Mouse (Mus musculus) megakaryocyte, embryonic 14.5 days (primary cell): Measurements from ENCODE around the gene Top2b. TPM values are rescaled to one million over a fixed set of nuclear protein-coding genes. Genes with fewer than 3 reads are reported as not detected.

Experiments
- H3K27me3 ChIP-seq: replicated peaks from 2 replicates; pipeline ENCODE3; 2012; ENCODE audit warnings: inconsistent platforms
- H3K36me3 ChIP-seq: replicated peaks from 2 replicates; pipeline ENCODE3; 2012; ENCODE audit warnings: low read length, inconsistent platforms, mixed read lengths
- H3K4me1 ChIP-seq: 2 replicates; pipeline ENCODE4 v1.6.1; 2012; ENCODE audit warnings: inconsistent platforms
- H3K4me3 ChIP-seq: replicated peaks from 2 replicates; pipeline ENCODE3; 2012; ENCODE audit warnings: moderate library complexity, mild to moderate bottlenecking, inconsistent platforms
- H3K9me3 ChIP-seq: 2 replicates; pipeline ENCODE4 v1.6.1; 2012; ENCODE audit warnings: inconsistent platforms
- FLI1 ChIP-seq: IDR thresholded peaks from 2 replicates; pipeline ENCODE4 v1.6.1; 2012; ENCODE audit warnings: low read length, inconsistent platforms, mixed read lengths
- GATA1 ChIP-seq: IDR thresholded peaks from 3 replicates; pipeline ENCODE4 v1.6.1; 2012; ENCODE audit warnings: mixed read lengths, low read length, inconsistent platforms, borderline replicate concordance
- polyA plus RNA-seq: library from polyadenylated mRNA; stranded (reverse); fragments of >175 nt; gene quantifications from 2 replicates; pipeline ENCODE4 v1.2.3, GENCODE M21; 2012; ENCODE audit warnings: low replicate concordance; ENCODE audit not compliant: insufficient read depth

Top2b gene
- polyA plus RNA-seq, 1 experiment, result 2.8 TPM

- TF ChIP-seq FLI1, result no peak
- no peaks in the 10 kb centered on the region for H3K9me3 ChIP-seq
Observed at GRCm38 (mm10) chr14:16444859-16445258, 79.9 kb downstream of the Top2b start.

GRCm38 (mm10) chr14:16447587-16447986 lies 82.6 kb downstream of the Top2b start:
- Histone ChIP-seq H3K4me3 (no peak overlapping the region), H3K4me1 (peaks cover 16% of the 10 kb centered on the region), H3K27me3 (peaks cover 9% of the 10 kb centered on the region), H3K36me3 (no peaks in the 10 kb centered on the region), H3K9me3 (no peaks in the 10 kb centered on the region)
- TF ChIP-seq GATA1 (no peak), FLI1 (no peak)

More at GRCm38 (mm10) chr14:16444859-16445258, 79.9 kb downstream of the Top2b start:
- Histone ChIP-seq H3K36me3 (no peaks in the 10 kb centered on the region), H3K4me1 (peaks cover 14% of the 10 kb centered on the region), H3K27me3 (peaks cover 8% of the 10 kb centered on the region), H3K4me3 (no peak overlapping the region)

GRCm38 (mm10) chr14:16448269-16448987 lies 83.4 kb downstream of the Top2b start:
- Histone ChIP-seq H3K4me1 (peaks cover 16% of the 10 kb centered on the region), H3K36me3 (no peaks in the 10 kb centered on the region), H3K27me3 (peaks cover 9% of the 10 kb centered on the region), H3K4me3 (peak overlapping the region; percentile 16), H3K9me3 (no peaks in the 10 kb centered on the region)
- TF ChIP-seq GATA1 (no peak), FLI1 (no peak)

- H3K9me3 ChIP-seq, result no peaks in the 10 kb centered on the region
- H3K36me3 ChIP-seq, result no peaks in the 10 kb centered on the region
- H3K4me1 ChIP-seq, result peaks cover 12% of the 10 kb centered on the region; the same call in 1 of the 2 replicates
- H3K4me3 ChIP-seq, result peak overlapping the region; percentile 76
- TF ChIP-seq GATA1 (no peak), FLI1 (no peak)
- H3K27me3 ChIP-seq, result peaks cover 10% of the 10 kb centered on the region
Observed at GRCm38 (mm10) chr14:16478606-16479323, 113.8 kb downstream of the Top2b start.

GRCm38 (mm10) chr14:16479521-16479920 lies 114.5 kb downstream of the Top2b start:
- Histone ChIP-seq H3K4me1 (peaks cover 12% of the 10 kb centered on the region; the same call in 1 of the 2 replicates), H3K36me3 (no peaks in the 10 kb centered on the region), H3K27me3 (peaks cover 10% of the 10 kb centered on the region), H3K9me3 (no peaks in the 10 kb centered on the region), H3K4me3 (no peak overlapping the region)
- TF ChIP-seq FLI1, result no peak
- TF ChIP-seq GATA1, result no peak

- Histone ChIP-seq H3K27me3 (peaks cover 10% of the 10 kb centered on the region), H3K4me3 (no peak overlapping the region), H3K4me1 (peaks cover 12% of the 10 kb centered on the region; the same call in 1 of the 2 replicates), H3K36me3 (no peaks in the 10 kb centered on the region), H3K9me3 (no peaks in the 10 kb centered on the region)
- no peak for TF ChIP-seq FLI1
- TF ChIP-seq GATA1, result no peak
Observed at GRCm38 (mm10) chr14:16480621-16481020, 115.6 kb downstream of the Top2b start.

GRCm38 (mm10) chr14:16483656-16484380 lies 118.8 kb downstream of the Top2b start:
- Histone ChIP-seq H3K36me3 (no peaks in the 10 kb centered on the region), H3K27me3 (peaks cover 6% of the 10 kb centered on the region), H3K4me1 (peaks cover 10% of the 10 kb centered on the region; the same call in 1 of the 2 replicates), H3K4me3 (no peak overlapping the region), H3K9me3 (no peaks in the 10 kb centered on the region)
- TF ChIP-seq GATA1 (no peak), FLI1 (no peak)

Other genes with a start within 250 kb of the Top2b start
- 141 and 238 TPM in 2 replicates for gene Ngly1, start 115.9 kb upstream of the Top2b start, polyA plus RNA-seq
- 1.0 TPM in 1 of 2 replicates, not detected in the other for gene Oxsm, start 115.4 kb upstream of the Top2b start, polyA plus RNA-seq